Mouse (Mus musculus): ENCODE data around the gene Vmn1r234. TPM values are rescaled to one million over a fixed set of nuclear protein-coding genes. Genes with fewer than 3 reads are reported as not detected.

Gene Vmn1r234
- polyA plus RNA-seq (2015; fragmentation: Nextera tagmentation; extraction: Ambion mirVana), result not detected in 2 replicates

DNA sequence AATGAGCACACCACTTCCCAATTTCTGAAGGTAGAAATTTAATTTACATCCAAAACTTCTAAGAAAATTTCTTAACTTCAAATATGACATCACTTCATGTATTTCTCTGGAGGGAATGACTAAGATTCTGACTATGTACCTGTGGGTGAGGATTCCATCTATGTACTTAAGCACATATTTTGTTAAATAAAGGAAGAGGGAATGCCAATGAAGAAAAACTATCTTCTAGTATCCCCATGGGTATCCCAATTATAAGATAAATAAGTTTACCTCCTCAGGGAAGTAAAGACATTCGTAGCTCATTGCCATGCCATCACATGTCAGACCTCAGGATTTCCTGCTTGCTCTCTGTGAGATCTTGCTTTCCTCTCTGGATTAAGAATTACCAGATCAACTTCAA, at the start of gene Vmn1r234:
Gene Vmn1r234, plus strand, starts transcription at position 301 of the 400 bp plus-strand sequence.

DNA sequence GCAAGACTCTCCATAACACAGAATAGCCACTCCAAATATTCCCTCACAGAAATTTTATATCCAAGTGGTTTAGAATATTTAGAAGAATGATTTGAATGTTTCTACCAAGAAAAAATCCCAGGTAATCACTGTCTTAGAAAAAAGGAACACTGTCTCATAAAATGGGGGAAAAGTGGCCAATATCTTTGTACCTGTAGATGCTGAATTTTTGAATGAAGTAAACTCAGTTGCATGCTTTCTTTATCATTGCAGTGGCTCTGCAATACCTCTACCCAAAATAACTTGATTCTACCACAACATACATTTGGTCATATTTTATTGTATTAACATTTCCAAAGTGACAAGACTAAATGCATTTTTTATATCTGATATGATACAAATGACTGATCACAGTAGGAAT, 30.2 kb downstream of the Vmn1r234 start, which contains the start of gene Vmn1r235:
Gene Vmn1r235, plus strand, starts transcription at position 301 of the 400 bp plus-strand sequence.

GRCm38 (mm10) chr17:21282642-21283041, 56.8 kb downstream of the Vmn1r234 start, which contains the start of gene Vmn1r236:
TSS of gene Vmn1r236 (plus strand) at chr17:21282942.

Small RNAs within 50 kb of the gene (microRNA-seq; reads per million reads assigned to microRNA genes)
- gene Gm26384, result not detected

Other genes with a start within 250 kb of the Vmn1r234 start
- gene Vmn1r233, start 229.6 kb upstream of the Vmn1r234 start, polyA plus RNA-seq (2015; fragmentation: Nextera tagmentation; extraction: Ambion mirVana), result not detected in 2 replicates
- gene Zfp160, start 217.2 kb upstream of the Vmn1r234 start, polyA plus RNA-seq (2015; fragmentation: Nextera tagmentation; extraction: Ambion mirVana), result 13.8 and 15.6 TPM in 2 replicates
- gene Vmn1r235, start 30.3 kb downstream of the Vmn1r234 start, polyA plus RNA-seq (2015; fragmentation: Nextera tagmentation; extraction: Ambion mirVana), result not detected in 2 replicates
- not detected in 2 replicates for gene Vmn1r236, start 56.9 kb downstream of the Vmn1r234 start, polyA plus RNA-seq (2015; fragmentation: Nextera tagmentation; extraction: Ambion mirVana)
- gene Vmn1r237, start 85.8 kb downstream of the Vmn1r234 start, polyA plus RNA-seq (2015; fragmentation: Nextera tagmentation; extraction: Ambion mirVana), result not detected in 2 replicates
- gene Zfp677, start 157.7 kb downstream of the Vmn1r234 start, polyA plus RNA-seq (2015; fragmentation: Nextera tagmentation; extraction: Ambion mirVana), result 3.5 and 4.1 TPM in 2 replicates
- 3.2 and 3.6 TPM in 2 replicates for gene Zfp54, start 197.1 kb downstream of the Vmn1r234 start, polyA plus RNA-seq (2015; fragmentation: Nextera tagmentation; extraction: Ambion mirVana)
- 7.6 and 8.1 TPM in 2 replicates for gene Zfp51, start 224.3 kb downstream of the Vmn1r234 start, polyA plus RNA-seq (2015; fragmentation: Nextera tagmentation; extraction: Ambion mirVana)